Mouse (Mus musculus): ENCODE measurements around the gene 3300002I08Rik. TPM values are rescaled to one million over a fixed set of nuclear protein-coding genes. Genes with fewer than 3 reads are reported as not detected.

The 3300002I08Rik gene
- polyA plus RNA-seq (2012; rRNA removed) = not detected in 2 replicates

GRCm38 (mm10) chr2:150362113-150362877, at the start of gene 3300002I08Rik:
TSS of gene 3300002I08Rik (minus strand) at chr2:150362765.

GRCm38 (mm10) chr2:150323402-150323801, 39.2 kb downstream of the 3300002I08Rik start, which contains the start of gene Gm10130:
TSS of gene Gm10130 (plus strand) at chr2:150323702.

Other genes starting within 250 kb of the 3300002I08Rik start
- 0.16 and 0.73 TPM in 2 replicates for gene Zfp120, start 226.1 kb downstream of the 3300002I08Rik start, polyA plus RNA-seq (2012; rRNA removed)
- gene Gm10770, start 183.1 kb downstream of the 3300002I08Rik start, polyA plus RNA-seq (2012; rRNA removed) = not detected in 2 replicates
- not detected in 2 replicates for gene Gm14139, start 181.0 kb downstream of the 3300002I08Rik start, polyA plus RNA-seq (2012; rRNA removed)
- 0.02 TPM in 1 of 2 replicates, not detected in the other for gene Zfp937, start 144.7 kb downstream of the 3300002I08Rik start, polyA plus RNA-seq (2012; rRNA removed)
- not detected in 2 replicates for gene Gm21994, start 107.2 kb downstream of the 3300002I08Rik start, polyA plus RNA-seq (2012; rRNA removed)
- gene Gm14124, start 105.2 kb downstream of the 3300002I08Rik start, polyA plus RNA-seq (2012; rRNA removed) = not detected in 2 replicates
- gene Gm10130, start 39.1 kb downstream of the 3300002I08Rik start, polyA plus RNA-seq (2012; rRNA removed) = not detected in 2 replicates
- not detected in 2 replicates for gene Zfp442, start 88.7 kb upstream of the 3300002I08Rik start, polyA plus RNA-seq (2012; rRNA removed)
- not detected in 2 replicates for gene Zfp345, start 122.3 kb upstream of the 3300002I08Rik start, polyA plus RNA-seq (2012; rRNA removed)
- 0.41 and 1.0 TPM in 2 replicates for gene Cst7, start 207.7 kb upstream of the 3300002I08Rik start, polyA plus RNA-seq (2012; rRNA removed)
- gene Apmap, start 245.8 kb upstream of the 3300002I08Rik start, polyA plus RNA-seq (2012; rRNA removed) = 11.2 and 16.8 TPM in 2 replicates